Mouse (Mus musculus) frontal cortex, postnatal 10 days (tissue): ENCODE measurements around the gene Stag3.

ENCODE experiments used
- DNase-seq, 2 experiments: peaks; one replicate each; pipeline ENCODE4 v3.0.0; 2022; ENCODE audit warnings: low spot score in 2 of 2, mixed read lengths in 1 of 2

The Stag3 gene

GRCm38 (mm10) chr5:138267114-138267513 lies 12.9 kb upstream of the Stag3 start:
- DNase-seq: no peak

- DNase-seq: no peak
Observed at GRCm38 (mm10) chr5:138268980-138269379, 11.1 kb upstream of the Stag3 start.

- no peak for DNase-seq
Observed at GRCm38 (mm10) chr5:138271232-138271631, 8.8 kb upstream of the Stag3 start.

- no peak for DNase-seq
Observed at GRCm38 (mm10) chr5:138272409-138272923, 7.6 kb upstream of the Stag3 start, which contains the start of gene Gal3st4. Gene Gal3st4 (minus strand): TSS chr5:138272840.

- no peak for DNase-seq
Observed at GRCm38 (mm10) chr5:138274186-138274585, 5.9 kb upstream of the Stag3 start.

GRCm38 (mm10) chr5:138275216-138276050 lies 4.6 kb upstream of the Stag3 start:
- no peak for DNase-seq

- DNase-seq: no peak
Observed at GRCm38 (mm10) chr5:138277994-138278393, 2.0 kb upstream of the Stag3 start.

GRCm38 (mm10) chr5:138280425-138280768 lies 357 bp downstream of the Stag3 start:
- DNase-seq: no peak

- DNase-seq: no peak
Observed at GRCm38 (mm10) chr5:138280829-138281228, 789 bp downstream of the Stag3 start.

- DNase-seq: no peak
Observed at GRCm38 (mm10) chr5:138281798-138282197, 1.8 kb downstream of the Stag3 start.

- no peak for DNase-seq
Observed at GRCm38 (mm10) chr5:138283540-138283939, 3.5 kb downstream of the Stag3 start.

GRCm38 (mm10) chr5:138287861-138288260 lies 7.8 kb downstream of the Stag3 start:
- no peak for DNase-seq

GRCm38 (mm10) chr5:138291638-138292037 lies 11.6 kb downstream of the Stag3 start:
- no peak for DNase-seq

- no peak for DNase-seq
Observed at GRCm38 (mm10) chr5:138294158-138294557, 14.1 kb downstream of the Stag3 start.

- no peak for DNase-seq
Observed at GRCm38 (mm10) chr5:138299613-138300012, 19.6 kb downstream of the Stag3 start.

GRCm38 (mm10) chr5:138312795-138313194 lies 32.8 kb downstream of the Stag3 start:
- DNase-seq: no peak

- no peak for DNase-seq
Observed at GRCm38 (mm10) chr5:138341661-138342060, 61.6 kb downstream of the Stag3 start, which contains the start of gene Pvrig. Gene Pvrig (plus strand): TSS chr5:138341961.

- DNase-seq: no peak
Observed at GRCm38 (mm10) chr5:138343216-138343615, 63.2 kb downstream of the Stag3 start.
